In genomic region chr7:115000796-115001524, GRCm38 (mm10) we compare ENCODE assay signal across 9 mouse cellular contexts.
DNase-seq lines count a peak whose midpoint lies in the region; ATAC-seq and TF ChIP-seq lines count a peak whose summit lies in the region.
"Had no signal": no experiment of that assay in that cellular context is flagged by ENCODE, and none has a peak within 500 bp of the region (broad histone marks: within the 10 kb centered on the region; RNA-seq: fewer than 3 reads in every experiment).

No protein-coding gene starts in this region.

- 0 out of 2 replicates have a peak, but pooled peaks cover 4% of the 10 kb centered on the region for H3K4me1 ChIP-seq in stomach, embryonic 14.5 days (ENCODE audit: control insufficient read depth, insufficient read depth, low read length)
- no peaks in the 10 kb centered on the region for H3K4me1 ChIP-seq in stomach, postnatal 0 days (replicated peaks; ENCODE audit: control insufficient read depth, insufficient read depth)
- no peaks in the 10 kb centered on the region for H3K4me1 ChIP-seq in heart, postnatal 0 days (ENCODE audit: control insufficient read depth, insufficient read depth)
- H3K4me1 ChIP-seq in lung, embryonic 16.5 days (replicated peaks; ENCODE audit: control insufficient read depth, insufficient read depth, low read length): peaks cover 7% of the 10 kb centered on the region
- H3K4me1 ChIP-seq in stomach, embryonic 16.5 days (ENCODE audit: control insufficient read depth, insufficient read depth, low read length): no peaks in the 10 kb centered on the region

- TF ChIP-seq EP300 in stomach, postnatal 0 days (optimal IDR thresholded peaks at IDR 0.05): no peak
- TF ChIP-seq EP300 in heart, postnatal 0 days (IDR thresholded peaks at IDR 0.05; ENCODE audit: low read depth): no peak

- 53% methylated on average over 7 of the region's 7 CpGs for WGBS in stomach, embryonic 14.5 days
- 49% methylated on average over 7 of the region's 7 CpGs for WGBS in stomach, postnatal 0 days
- 37% methylated on average over 7 of the region's 7 CpGs for WGBS in heart, postnatal 0 days
- WGBS in lung, embryonic 16.5 days: 44% methylated on average over 7 of the region's 7 CpGs
- 51% methylated on average over 7 of the region's 7 CpGs for WGBS in stomach, embryonic 16.5 days

- H3K4me2 ChIP-seq in stomach, embryonic 14.5 days (replicated peaks; ENCODE audit: low read depth, low read length): no peak overlapping the region
- H3K4me2 ChIP-seq in stomach, postnatal 0 days (replicated peaks; ENCODE audit: low read depth): no peak overlapping the region
- H3K4me2 ChIP-seq in heart, postnatal 0 days (ENCODE audit: low read depth, low read length): no peak overlapping the region
- no peak overlapping the region for H3K4me2 ChIP-seq in lung, embryonic 16.5 days (ENCODE audit: low read depth, low read length)
- no peak overlapping the region for H3K4me2 ChIP-seq in stomach, embryonic 16.5 days (ENCODE audit: low read depth, low read length)

- H3K27ac ChIP-seq in stomach, embryonic 14.5 days (ENCODE audit: low read length): peak overlapping the region; percentile 33; the same call in 1 of the 2 replicates
- H3K27ac ChIP-seq in stomach, postnatal 0 days (replicated peaks): no peak overlapping the region
- no peak overlapping the region for H3K27ac ChIP-seq in heart, postnatal 0 days (ENCODE audit: low read depth)
- no peak overlapping the region for H3K27ac ChIP-seq in lung, embryonic 16.5 days (ENCODE audit: low read length)
- H3K27ac ChIP-seq in stomach, embryonic 16.5 days (ENCODE audit: low read length): 0 out of 2 replicates have a peak overlapping the region, but pooled peaks have one; percentile 14

- no peak for DNase-seq in stomach, postnatal 0 days (ENCODE audit: low spot score)
- DNase-seq in heart, postnatal 0 days (ENCODE audit: low spot score): no peak
- no peak for DNase-seq in gastrocnemius, adult 8-10 months (ENCODE audit: low spot score in 2 of 2)
- no peak for DNase-seq in thymus, postnatal 36 days

- no peaks in the 10 kb centered on the region for H3K27me3 ChIP-seq in stomach, embryonic 14.5 days (ENCODE audit: control insufficient read depth, insufficient read depth, low read length)
- H3K27me3 ChIP-seq in stomach, postnatal 0 days (ENCODE audit: control insufficient read depth, insufficient read depth, low read length): no peaks in the 10 kb centered on the region
- H3K27me3 ChIP-seq in heart, postnatal 0 days (ENCODE audit: control insufficient read depth, insufficient read depth, low read length): no peaks in the 10 kb centered on the region
- H3K27me3 ChIP-seq in lung, embryonic 16.5 days (ENCODE audit: control insufficient read depth, insufficient read depth, low read depth, low read length): no peaks in the 10 kb centered on the region
- H3K27me3 ChIP-seq in stomach, embryonic 16.5 days (ENCODE audit: control insufficient read depth, insufficient read depth, low read length): no peaks in the 10 kb centered on the region

- H3K36me3 ChIP-seq in stomach, embryonic 14.5 days (ENCODE audit: control insufficient read depth, insufficient read depth, low read length): no peaks in the 10 kb centered on the region
- no peaks in the 10 kb centered on the region for H3K36me3 ChIP-seq in stomach, postnatal 0 days (ENCODE audit: control insufficient read depth, insufficient read depth, low read length)
- H3K36me3 ChIP-seq in heart, postnatal 0 days (replicated peaks; ENCODE audit: control insufficient read depth, insufficient read depth, low read length): no peaks in the 10 kb centered on the region
- H3K36me3 ChIP-seq in lung, embryonic 16.5 days (ENCODE audit: control insufficient read depth, insufficient read depth, low read length): no peaks in the 10 kb centered on the region
- H3K36me3 ChIP-seq in stomach, embryonic 16.5 days (ENCODE audit: control insufficient read depth, insufficient read depth, low read length): no peaks in the 10 kb centered on the region

- no peak overlapping the region for H3K9ac ChIP-seq in stomach, embryonic 14.5 days (replicated peaks; ENCODE audit: low read depth, low read length)
- H3K9ac ChIP-seq in stomach, postnatal 0 days (ENCODE audit: low read length): no peak overlapping the region
- H3K9ac ChIP-seq in heart, postnatal 0 days (replicated peaks; ENCODE audit: low read depth, low read length): no peak overlapping the region
- no peak overlapping the region for H3K9ac ChIP-seq in lung, embryonic 16.5 days (ENCODE audit: low read length)
- no peak overlapping the region for H3K9ac ChIP-seq in stomach, embryonic 16.5 days (ENCODE audit: low read length)

- H3K9me3 ChIP-seq in stomach, embryonic 14.5 days (ENCODE audit: control insufficient read depth, low read depth, low read length): no peaks in the 10 kb centered on the region
- no peaks in the 10 kb centered on the region for H3K9me3 ChIP-seq in stomach, postnatal 0 days (ENCODE audit: control insufficient read depth, low read length)
- no peaks in the 10 kb centered on the region for H3K9me3 ChIP-seq in heart, postnatal 0 days (replicated peaks; ENCODE audit: control insufficient read depth, low read length)
- no peaks in the 10 kb centered on the region for H3K9me3 ChIP-seq in lung, embryonic 16.5 days (ENCODE audit: control insufficient read depth, low read length)
- H3K9me3 ChIP-seq in stomach, embryonic 16.5 days (replicated peaks; ENCODE audit: control insufficient read depth, low read length): no peaks in the 10 kb centered on the region

- peak; percentile 63 for ATAC-seq in stomach, embryonic 14.5 days (ENCODE audit: insufficient number of reproducible peaks, insufficient read depth, low FRiP score, low read depth)
- ATAC-seq in stomach, postnatal 0 days (ENCODE audit: low FRiP score, low TSS enrichment): no peak
- 0 out of 2 replicates have a peak, but pooled peaks have one; percentile 30 for ATAC-seq in heart, postnatal 0 days (ENCODE audit: insufficient read depth, low read depth)
- peak; percentile 88 for ATAC-seq in lung, embryonic 16.5 days (ENCODE audit: low read depth)
- ATAC-seq in stomach, embryonic 16.5 days (ENCODE audit: insufficient read depth, low FRiP score): peak; percentile 29; the same call in 1 of the 2 replicates
- no peak for ATAC-seq in monocyte, adult 5-6 weeks (replicated peaks; ENCODE audit: insufficient number of reproducible peaks, low FRiP score, low TSS enrichment, poor library complexity, severe bottlenecking)

- H3K4me3 ChIP-seq in stomach, embryonic 14.5 days (ENCODE audit: low read depth, low read length): no peak overlapping the region
- no peak overlapping the region for H3K4me3 ChIP-seq in stomach, postnatal 0 days (ENCODE audit: low read depth, low read length)
- H3K4me3 ChIP-seq in heart, postnatal 0 days (ENCODE audit: low read depth, low read length): no peak overlapping the region
- H3K4me3 ChIP-seq in lung, embryonic 16.5 days (ENCODE audit: low read length): no peak overlapping the region
- H3K4me3 ChIP-seq in stomach, embryonic 16.5 days (replicated peaks; ENCODE audit: low read length): no peak overlapping the region
- H3K4me3 ChIP-seq: erythroblast, embryonic 14.5 days had no signal

- TF ChIP-seq CTCF in stomach, postnatal 0 days (IDR thresholded peaks at IDR 0.05; ENCODE audit: low read depth): no peak
- no peak for TF ChIP-seq CTCF in heart, postnatal 0 days (IDR thresholded peaks at IDR 0.05; ENCODE audit: low read depth)

Comparison
In these comparisons a context has a peak if more than half of its experiments do, and no peak if none do; other contexts are left out.
1. ATAC-seq: peak in stomach, embryonic 14.5 days (single experiment), heart, postnatal 0 days (single experiment), lung, embryonic 16.5 days (single experiment) and stomach, embryonic 16.5 days (single experiment); none in stomach, postnatal 0 days (single experiment) and monocyte, adult 5-6 weeks (single experiment).
2. H3K27ac ChIP-seq: peak in stomach, embryonic 14.5 days (single experiment) and stomach, embryonic 16.5 days (single experiment); none in stomach, postnatal 0 days (single experiment), heart, postnatal 0 days (single experiment) and lung, embryonic 16.5 days (single experiment).